In the genomic region with DNA sequence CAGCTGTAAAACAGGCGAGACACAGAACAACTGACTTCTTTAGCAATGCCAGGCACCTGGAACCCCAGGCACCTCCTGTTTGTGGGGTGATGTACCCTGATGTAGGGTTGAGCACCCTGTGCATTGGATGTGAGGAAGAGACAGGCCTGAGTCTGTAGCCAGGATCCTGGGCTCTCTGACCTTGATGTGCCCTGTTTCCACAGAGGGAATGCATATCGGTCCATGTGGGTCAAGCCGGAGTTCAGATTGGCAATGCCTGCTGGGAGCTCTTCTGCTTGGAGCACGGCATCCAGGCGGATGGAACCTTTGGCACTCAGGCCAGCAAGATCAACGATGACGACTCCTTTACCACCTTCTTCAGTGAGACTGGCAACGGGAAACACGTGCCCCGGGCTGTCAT, we compare ENCODE assay signal across 18 mouse cellular contexts. TPM values are rescaled to one million over a fixed set of nuclear protein-coding genes. Genes with fewer than 3 reads are reported as not detected.
"Had no signal": no experiment of that assay in that cellular context is flagged by ENCODE, and none has a peak within 500 bp of the region (broad histone marks: within the 10 kb centered on the region; RNA-seq: fewer than 3 reads in every experiment).

No protein-coding gene starts in this region.

- H3K9ac ChIP-seq: limb, embryonic 13.5 days; liver, embryonic 12.5 days; liver, embryonic 15.5 days; lung, embryonic 15.5 days; midbrain, embryonic 12.5 days; midbrain, embryonic 15.5 days; neural tube, embryonic 12.5 days; neural tube, embryonic 15.5 days had no signal

- ATAC-seq: liver, embryonic 12.5 days; midbrain, embryonic 15.5 days had no signal

- DNase-seq: kidney, postnatal 25 days; layer of hippocampus, adult 9-11 months; liver; lung, adult 18-20 months; lung, postnatal 10 days; lung, postnatal 36 days; thymus, adult 18-20 months had no signal

- H3K4me2 ChIP-seq: limb, embryonic 13.5 days; liver, embryonic 12.5 days; liver, embryonic 15.5 days; lung, embryonic 15.5 days; midbrain, embryonic 12.5 days; midbrain, embryonic 15.5 days; neural tube, embryonic 12.5 days; neural tube, embryonic 15.5 days had no signal

- H3K4me3 ChIP-seq: layer of hippocampus, adult 2 months; limb, embryonic 10.5 days; limb, embryonic 13.5 days; liver, embryonic 12.5 days; liver, embryonic 15.5 days; lung, embryonic 15.5 days; midbrain, embryonic 12.5 days; midbrain, embryonic 15.5 days; neural tube, embryonic 12.5 days; neural tube, embryonic 15.5 days had no signal

- H3K9me3 ChIP-seq: limb, embryonic 10.5 days; limb, embryonic 13.5 days; liver, embryonic 12.5 days; liver, embryonic 15.5 days; lung, embryonic 15.5 days; midbrain, embryonic 12.5 days; midbrain, embryonic 15.5 days; neural tube, embryonic 12.5 days; neural tube, embryonic 15.5 days had no signal

- H3K27me3 ChIP-seq: limb, embryonic 13.5 days; liver, embryonic 15.5 days; midbrain, embryonic 12.5 days; midbrain, embryonic 15.5 days; neural tube, embryonic 12.5 days; neural tube, embryonic 15.5 days had no signal

- H3K36me3 ChIP-seq: limb, embryonic 10.5 days; limb, embryonic 13.5 days; liver, embryonic 12.5 days; liver, embryonic 15.5 days; midbrain, embryonic 12.5 days; midbrain, embryonic 15.5 days; neural tube, embryonic 12.5 days; neural tube, embryonic 15.5 days had no signal

- H3K4me1 ChIP-seq: limb, embryonic 13.5 days; midbrain, embryonic 12.5 days; midbrain, embryonic 15.5 days; neural tube, embryonic 12.5 days; neural tube, embryonic 15.5 days had no signal

- H3K27ac ChIP-seq: kidney, postnatal 0 days; layer of hippocampus, adult 2 months; limb, embryonic 10.5 days; limb, embryonic 13.5 days; liver, embryonic 12.5 days; liver, embryonic 15.5 days; lung, embryonic 15.5 days; midbrain, embryonic 12.5 days; midbrain, embryonic 15.5 days; neural tube, embryonic 12.5 days; neural tube, embryonic 15.5 days had no signal

RNA-seq across cellular contexts. Expression of a gene that starts 9.7 kb away (rescaled TPM):
- polyA plus RNA-seq: midbrain, embryonic 12.5 days had no signal
